Mouse (Mus musculus) 3T3-L1 (cell line): ENCODE data around the gene Ddc.

ENCODE experiments used
- DNase-seq: peaks from one replicate; pipeline ENCODE4 v3.0.0-alpha.2; 2015; ENCODE audit warnings: low read depth, low spot score

Ddc gene

GRCm38 (mm10) chr11:11905518-11905917 lies 7.6 kb upstream of the Ddc start:
- DNase-seq = no peak

- no peak for DNase-seq
These were observed 7.1 kb upstream of the Ddc start for GRCm38 (mm10) chr11:11904995-11905394.

GRCm38 (mm10) chr11:11901509-11901908 lies 3.6 kb upstream of the Ddc start:
- DNase-seq = no peak

- DNase-seq = no peak
These were observed 552 bp upstream of the Ddc start for GRCm38 (mm10) chr11:11898496-11898895.

GRCm38 (mm10) chr11:11895479-11895878 lies 2.5 kb downstream of the Ddc start:
- no peak for DNase-seq

GRCm38 (mm10) chr11:11893769-11894168 lies 4.2 kb downstream of the Ddc start:
- no peak for DNase-seq

- DNase-seq = no peak
These were observed 4.8 kb downstream of the Ddc start for GRCm38 (mm10) chr11:11892993-11893602.

GRCm38 (mm10) chr11:11891832-11892231 lies 6.1 kb downstream of the Ddc start:
- DNase-seq = no peak

- no peak for DNase-seq
These were observed 7.7 kb downstream of the Ddc start for GRCm38 (mm10) chr11:11890139-11890741.

GRCm38 (mm10) chr11:11888727-11889126 lies 9.2 kb downstream of the Ddc start:
- no peak for DNase-seq

- no peak for DNase-seq
These were observed 9.9 kb downstream of the Ddc start for GRCm38 (mm10) chr11:11888051-11888450.

GRCm38 (mm10) chr11:11886403-11886998 lies 11.4 kb downstream of the Ddc start:
- no peak for DNase-seq

- DNase-seq = no peak
These were observed 12.0 kb downstream of the Ddc start for GRCm38 (mm10) chr11:11885921-11886320.

GRCm38 (mm10) chr11:11885246-11885643 lies 12.7 kb downstream of the Ddc start:
- DNase-seq = no peak

- DNase-seq = no peak
These were observed 13.3 kb downstream of the Ddc start for GRCm38 (mm10) chr11:11884533-11885245.

- DNase-seq = peak; percentile 32
These were observed 16.2 kb downstream of the Ddc start for GRCm38 (mm10) chr11:11881783-11882155.

GRCm38 (mm10) chr11:11881026-11881782 lies 16.7 kb downstream of the Ddc start:
- DNase-seq = peak; percentile 41

GRCm38 (mm10) chr11:11880351-11880750 lies 17.6 kb downstream of the Ddc start:
- DNase-seq = no peak

GRCm38 (mm10) chr11:11879699-11880002 lies 18.3 kb downstream of the Ddc start:
- DNase-seq = no peak

GRCm38 (mm10) chr11:11878981-11879698 lies 18.8 kb downstream of the Ddc start:
- no peak for DNase-seq

GRCm38 (mm10) chr11:11878278-11878980 lies 19.5 kb downstream of the Ddc start:
- peak; percentile 88 for DNase-seq
